11 mouse cellular contexts compared by ENCODE assay signal in genomic region chr14:57981720-57982418, GRCm38 (mm10). TPM values are rescaled to one million over a fixed set of nuclear protein-coding genes. Genes with fewer than 3 reads are reported as not detected.
DNase-seq lines count a peak whose midpoint lies in the region; ATAC-seq and TF ChIP-seq lines count a peak whose summit lies in the region.
"Had no signal": no experiment of that assay in that cellular context is flagged by ENCODE, and none has a peak within 500 bp of the region (broad histone marks: within the 10 kb centered on the region; RNA-seq: fewer than 3 reads in every experiment).

No protein-coding gene starts in this region.

- no peaks in the 10 kb centered on the region; the same call in 1 of the 2 replicates for H3K36me3 ChIP-seq in heart, postnatal 0 days (replicated peaks; ENCODE audit: control insufficient read depth, insufficient read depth, low read length)
- 0 out of 2 replicates have a peak, but pooled peaks cover 3% of the 10 kb centered on the region for H3K36me3 ChIP-seq in heart, embryonic 10.5 days
- H3K36me3 ChIP-seq in embryonic facial prominence, embryonic 12.5 days = 0 out of 2 replicates have a peak, but pooled peaks cover under 1% of the 10 kb centered on the region
- no peaks in the 10 kb centered on the region for H3K36me3 ChIP-seq in hindbrain, postnatal 0 days (ENCODE audit: insufficient read depth, low read length)
- no peaks in the 10 kb centered on the region for H3K36me3 ChIP-seq in neural tube, embryonic 14.5 days (ENCODE audit: control insufficient read depth, insufficient read depth, low read length)

- no peaks in the 10 kb centered on the region for H3K9me3 ChIP-seq in heart, postnatal 0 days (replicated peaks; ENCODE audit: control insufficient read depth, low read length)
- no peaks in the 10 kb centered on the region for H3K9me3 ChIP-seq in heart, embryonic 10.5 days
- no peaks in the 10 kb centered on the region for H3K9me3 ChIP-seq in embryonic facial prominence, embryonic 12.5 days
- no peaks in the 10 kb centered on the region for H3K9me3 ChIP-seq in hindbrain, postnatal 0 days (ENCODE audit: low read length)
- H3K9me3 ChIP-seq in neural tube, embryonic 14.5 days (ENCODE audit: control insufficient read depth, low read length) = no peaks in the 10 kb centered on the region

- peaks cover 23% of the 10 kb centered on the region for H3K4me1 ChIP-seq in heart, postnatal 0 days (ENCODE audit: control insufficient read depth, insufficient read depth)
- peaks cover 36% of the 10 kb centered on the region for H3K4me1 ChIP-seq in heart, embryonic 10.5 days
- H3K4me1 ChIP-seq in embryonic facial prominence, embryonic 12.5 days = peaks cover 26% of the 10 kb centered on the region
- H3K4me1 ChIP-seq in hindbrain, postnatal 0 days (ENCODE audit: insufficient read depth, low read length) = no peaks in the 10 kb centered on the region
- H3K4me1 ChIP-seq in neural tube, embryonic 14.5 days (ENCODE audit: control insufficient read depth, insufficient read depth, low read length) = peaks cover 12% of the 10 kb centered on the region

- H3K27ac ChIP-seq in heart, postnatal 0 days (ENCODE audit: low read depth) = peak overlapping the region; percentile 46
- no peak overlapping the region for H3K27ac ChIP-seq in heart, embryonic 10.5 days
- H3K27ac ChIP-seq in embryonic facial prominence, embryonic 12.5 days = peak overlapping the region; percentile 70
- 0 out of 2 replicates have a peak overlapping the region, but pooled peaks have one; percentile 34 for H3K27ac ChIP-seq in hindbrain, postnatal 0 days
- peak overlapping the region; percentile 60 for H3K27ac ChIP-seq in neural tube, embryonic 14.5 days (ENCODE audit: low read depth, low read length)

- H3K4me2 ChIP-seq in heart, postnatal 0 days (ENCODE audit: low read depth, low read length) = no peak overlapping the region
- H3K4me2 ChIP-seq in embryonic facial prominence, embryonic 12.5 days (replicated peaks) = 0 out of 2 replicates have a peak overlapping the region, but pooled peaks have one; percentile 2
- no peak overlapping the region; the same call in 1 of the 2 replicates for H3K4me2 ChIP-seq in hindbrain, postnatal 0 days (ENCODE audit: low read depth, low read length)
- H3K4me2 ChIP-seq in neural tube, embryonic 14.5 days (ENCODE audit: low read depth, low read length) = peak overlapping the region; percentile 36

- peak; percentile 18 for DNase-seq in heart, postnatal 0 days (ENCODE audit: low spot score)
- DNase-seq in heart, embryonic 10.5 days (ENCODE audit: low spot score) = no peak
- DNase-seq in hindbrain, postnatal 0 days (ENCODE audit: low spot score) = peak; percentile 23
- DNase-seq in cerebellum, adult 9-11 months = no peak
- DNase-seq in gastrocnemius, adult 8-10 months (ENCODE audit: low spot score in 2 of 2) = no peak
- DNase-seq in urinary bladder, postnatal 14 days (ENCODE audit: low spot score) = no peak
- DNase-seq: adrenal gland, postnatal 36 days; kidney, adult 8-10 months; lung, postnatal 14 days had no signal

- TF ChIP-seq CTCF in heart, postnatal 0 days (IDR thresholded peaks at IDR 0.05; ENCODE audit: low read depth) = no peak
- no peak for TF ChIP-seq CTCF in hindbrain, postnatal 0 days (IDR thresholded peaks at IDR 0.05; ENCODE audit: low read depth)

- TF ChIP-seq EP300 in heart, postnatal 0 days (IDR thresholded peaks at IDR 0.05; ENCODE audit: low read depth) = no peak

- H3K4me3 ChIP-seq in heart, postnatal 0 days (ENCODE audit: low read depth, low read length) = no peak overlapping the region
- H3K4me3 ChIP-seq in heart, embryonic 10.5 days = no peak overlapping the region
- no peak overlapping the region for H3K4me3 ChIP-seq in embryonic facial prominence, embryonic 12.5 days
- no peak overlapping the region for H3K4me3 ChIP-seq in hindbrain, postnatal 0 days (ENCODE audit: low read length)
- H3K4me3 ChIP-seq in neural tube, embryonic 14.5 days (ENCODE audit: low read depth, low read length) = no peak overlapping the region

- no peaks in the 10 kb centered on the region for H3K27me3 ChIP-seq in heart, postnatal 0 days (ENCODE audit: control insufficient read depth, insufficient read depth, low read length)
- no peaks in the 10 kb centered on the region for H3K27me3 ChIP-seq in heart, embryonic 10.5 days (ENCODE audit: insufficient read depth, poor library complexity, severe bottlenecking)
- no peaks in the 10 kb centered on the region for H3K27me3 ChIP-seq in embryonic facial prominence, embryonic 12.5 days
- no peaks in the 10 kb centered on the region for H3K27me3 ChIP-seq in hindbrain, postnatal 0 days (ENCODE audit: insufficient read depth, low read length)
- no peaks in the 10 kb centered on the region for H3K27me3 ChIP-seq in neural tube, embryonic 14.5 days (ENCODE audit: control insufficient read depth, insufficient read depth, low read length)

- H3K9ac ChIP-seq in heart, postnatal 0 days (replicated peaks; ENCODE audit: low read depth, low read length) = no peak overlapping the region
- no peak overlapping the region for H3K9ac ChIP-seq in embryonic facial prominence, embryonic 12.5 days
- no peak overlapping the region for H3K9ac ChIP-seq in hindbrain, postnatal 0 days (replicated peaks; ENCODE audit: low read length)
- peak overlapping the region; percentile 39; the same call in 1 of the 2 replicates for H3K9ac ChIP-seq in neural tube, embryonic 14.5 days (replicated peaks; ENCODE audit: low read depth, low read length)

- 0 out of 2 replicates have a peak, but pooled peaks have one; percentile 24 for ATAC-seq in heart, postnatal 0 days (ENCODE audit: insufficient read depth, low read depth)
- 0 out of 2 replicates have a peak, but pooled peaks have one; percentile 41 for ATAC-seq in embryonic facial prominence, embryonic 12.5 days (ENCODE audit: insufficient number of reproducible peaks, insufficient read depth, low FRiP score, low TSS enrichment)
- ATAC-seq in hindbrain, postnatal 0 days = peak; percentile 55; the same call in 1 of the 2 replicates
- peak; percentile 84 for ATAC-seq in neural tube, embryonic 14.5 days (ENCODE audit: low read depth)

- 52% methylated on average over 14 of the region's 14 CpGs for WGBS in heart, postnatal 0 days
- WGBS in heart, embryonic 10.5 days = 51% methylated on average over 14 of the region's 14 CpGs
- 29% methylated on average over 14 of the region's 14 CpGs for WGBS in embryonic facial prominence, embryonic 12.5 days
- WGBS in hindbrain, postnatal 0 days = 40% methylated on average over 14 of the region's 14 CpGs
- 10% methylated on average over 14 of the region's 14 CpGs for WGBS in neural tube, embryonic 14.5 days

RNA-seq across cellular contexts. Expression of gene Micu2, which starts 17.2 kb away (rescaled TPM):
- total RNA-seq in heart, postnatal 0 days (2014; rRNA removed; ENCODE audit: low replicate concordance) = 48.0 and 56.9 TPM in 2 replicates
- polyA plus RNA-seq in heart, postnatal 0 days (2015; fragmentation: Nextera tagmentation; extraction: Ambion mirVana) = 68.7 and 70.7 TPM in 2 replicates
- polyA plus RNA-seq in heart, embryonic 10.5 days (2016; fragmentation: Nextera tagmentation; extraction: Ambion mirVana) = 82.7 and 88.7 TPM in 2 replicates
- polyA plus RNA-seq in embryonic facial prominence, embryonic 12.5 days (2016; fragmentation: Nextera tagmentation; extraction: Ambion mirVana) = 94.0 and 98.6 TPM in 2 replicates
- total RNA-seq in hindbrain, postnatal 0 days (2014; rRNA removed) = 42.1 and 43.5 TPM in 2 replicates
- 69.1 and 70.9 TPM in 2 replicates for polyA plus RNA-seq in hindbrain, postnatal 0 days (2015; fragmentation: Nextera tagmentation; extraction: Ambion mirVana)
- 46.5 and 56.7 TPM in 2 replicates for polyA plus RNA-seq in neural tube, embryonic 14.5 days (2014; fragmentation: Nextera tagmentation; extraction: Ambion mirVana)
- total RNA-seq in gastrocnemius, adult 8-10 months (2022) = 10 to 100 TPM; 38.7 to 43.9 (median 41.0) TPM

Comparison
In these comparisons a context has a peak if more than half of its experiments do, and no peak if none do; other contexts are left out.
1. DNase-seq: peak in heart, postnatal 0 days (single experiment) and hindbrain, postnatal 0 days (single experiment); none in heart, embryonic 10.5 days (single experiment), cerebellum, adult 9-11 months (single experiment), gastrocnemius, adult 8-10 months (0 of 2) and urinary bladder, postnatal 14 days (single experiment).
2. ATAC-seq: peak in every context shown above with its lines; median percentile 84 in neural tube, embryonic 14.5 days; 55 in hindbrain, postnatal 0 days; 41 in embryonic facial prominence, embryonic 12.5 days; 24 in heart, postnatal 0 days.
3. H3K4me2 ChIP-seq: peak in embryonic facial prominence, embryonic 12.5 days (single experiment) and neural tube, embryonic 14.5 days (single experiment); none in heart, postnatal 0 days (single experiment) and hindbrain, postnatal 0 days (single experiment).